Mouse (Mus musculus): ENCODE measurements around the gene Josd2. TPM values are rescaled to one million over a fixed set of nuclear protein-coding genes. Genes with fewer than 3 reads are reported as not detected.

Josd2 gene
- polyA plus RNA-seq, 1 experiment from 2014 or later: 65.1 TPM

- Histone ChIP-seq H3K4me1 (peaks cover 54% of the 10 kb centered on the region), H3K36me3 (peaks cover 20% of the 10 kb centered on the region), H3K9me3 (replicated peaks) (no peaks in the 10 kb centered on the region), H3K27me3 (peaks cover 10% of the 10 kb centered on the region), H3K9ac (no peak overlapping the region), H3K4me2 (replicated peaks) (peak overlapping the region; percentile 71; the same call in 1 of the 2 replicates), H3K4me3 (no peak overlapping the region), H3K27ac (peak overlapping the region; percentile 91)
- 87% methylated on average over 16 of the region's 16 CpGs for WGBS
- ATAC-seq (ENCODE audit: low FRiP score): no peak
These were observed 880 bp upstream of the Josd2 start for GRCm38 (mm10) chr7:44466888-44467311.

GRCm38 (mm10) chr7:44468644-44469285 is 985 bp downstream of the Josd2 start:
- peak overlapping the region; percentile 91 for H3K27ac ChIP-seq
- no peaks in the 10 kb centered on the region for H3K27me3 ChIP-seq
- peak overlapping the region; percentile 65 for H3K9ac ChIP-seq
- peaks cover 2% of the 10 kb centered on the region for H3K36me3 ChIP-seq
- 52% methylated on average over 15 of the region's 15 CpGs for WGBS
- peak overlapping the region; percentile 71 for H3K4me2 ChIP-seq (replicated peaks)
- ATAC-seq (ENCODE audit: low FRiP score): no peak
- no peaks in the 10 kb centered on the region for H3K9me3 ChIP-seq (replicated peaks)
- H3K4me1 ChIP-seq: peaks cover 57% of the 10 kb centered on the region
- peak overlapping the region; percentile 50 for H3K4me3 ChIP-seq

DNA sequence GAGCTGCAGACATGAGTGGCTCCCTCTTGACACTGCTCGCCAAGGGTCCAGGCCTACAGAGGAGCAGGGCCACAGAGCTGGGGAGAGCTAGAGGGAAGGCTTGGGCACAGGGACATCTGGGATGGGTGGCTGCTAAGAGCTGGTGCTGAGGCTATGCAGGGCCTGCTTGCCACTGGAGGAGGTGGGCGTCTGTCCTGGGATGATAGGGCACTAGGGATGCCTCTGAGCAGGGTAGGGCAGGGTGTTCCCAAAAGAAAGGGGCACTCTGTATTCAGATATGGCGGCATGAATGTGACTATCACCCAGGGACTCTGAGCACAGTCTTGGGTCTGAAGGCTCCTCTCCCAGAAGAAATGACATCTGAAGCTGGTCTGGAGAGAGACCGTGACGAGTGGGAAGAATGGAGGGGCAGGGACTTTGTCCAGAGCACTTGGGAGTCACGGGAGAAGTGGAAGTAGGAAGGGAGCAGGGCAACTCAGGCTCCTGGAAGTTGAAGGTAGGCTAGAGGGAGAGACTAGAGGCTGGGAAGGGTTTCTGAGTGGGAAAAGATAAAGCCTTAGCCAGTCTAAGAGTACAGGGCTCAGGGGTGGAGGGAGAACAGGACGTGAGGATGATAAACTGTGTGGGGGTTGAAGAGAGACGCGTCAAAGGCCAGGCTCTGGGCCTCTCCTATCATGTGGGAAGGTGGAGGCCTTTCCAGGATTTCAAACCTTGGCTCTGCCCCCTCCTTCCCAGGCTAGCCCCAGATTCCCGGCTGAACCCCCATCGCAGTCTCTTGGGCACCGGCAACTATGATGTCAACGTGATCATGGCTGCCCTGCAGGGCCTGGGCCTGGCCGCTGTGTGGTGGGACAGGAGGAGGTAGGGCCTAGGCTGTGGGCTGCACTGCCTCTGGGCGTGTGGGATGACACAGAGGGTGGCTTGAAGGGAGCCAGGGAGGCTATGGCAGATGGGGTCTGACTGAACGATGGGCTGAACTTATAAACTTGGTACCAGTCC is 2.2 kb downstream of the Josd2 start:
- Histone ChIP-seq H3K4me2 (replicated peaks) (peak overlapping the region; percentile 71; the same call in 1 of the 2 replicates), H3K4me1 (peaks cover 57% of the 10 kb centered on the region)
- WGBS: 90% methylated on average over 16 of the region's 16 CpGs

DNA sequence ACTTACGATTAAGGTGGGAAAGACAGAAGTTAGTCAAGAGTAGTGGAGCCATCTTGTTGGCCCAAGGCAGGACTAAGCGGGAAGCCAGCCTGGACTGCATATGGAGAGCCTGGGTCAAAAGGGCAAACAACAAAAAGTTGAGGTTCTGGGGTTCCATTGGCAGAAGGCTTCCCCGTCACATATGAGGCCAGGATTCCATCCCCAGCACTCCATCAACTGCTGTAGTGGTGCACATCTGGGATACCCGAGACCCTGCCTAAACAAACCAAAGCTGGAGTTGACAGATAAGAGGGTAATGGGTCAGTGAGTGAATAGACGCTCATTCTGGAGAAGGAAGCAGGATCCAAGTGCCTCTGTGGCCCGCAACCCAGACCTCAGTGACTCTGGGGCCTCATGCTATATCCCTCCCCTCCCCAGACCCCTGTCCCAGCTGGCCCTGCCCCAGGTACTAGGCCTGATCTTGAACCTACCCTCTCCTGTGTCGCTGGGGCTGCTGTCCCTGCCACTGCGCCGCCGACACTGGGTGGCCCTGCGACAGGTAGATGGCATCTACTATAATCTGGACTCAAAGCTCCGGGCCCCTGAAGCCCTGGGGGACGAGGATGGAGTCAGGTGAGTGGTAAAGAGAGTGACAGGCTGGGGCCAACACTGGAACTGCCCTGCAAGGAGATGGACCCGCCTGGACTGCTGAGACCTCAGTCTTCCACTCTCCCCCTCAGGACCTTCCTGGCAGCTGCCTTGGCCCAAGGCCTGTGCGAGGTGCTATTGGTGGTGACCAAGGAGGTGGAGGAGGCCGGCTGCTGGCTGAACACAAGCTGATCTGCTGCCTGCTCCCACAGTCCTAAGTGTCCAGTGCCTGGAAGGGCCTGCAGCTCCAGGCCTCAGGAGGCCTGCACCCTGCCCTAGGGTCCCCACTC is 3.2 kb downstream of the Josd2 start:
- no peaks in the 10 kb centered on the region for H3K9me3 ChIP-seq (replicated peaks)
- no peak overlapping the region for H3K4me3 ChIP-seq
- H3K27ac ChIP-seq: no peak overlapping the region
- H3K4me2 ChIP-seq (replicated peaks): no peak overlapping the region
- H3K4me1 ChIP-seq: peaks cover 57% of the 10 kb centered on the region
- peaks cover 9% of the 10 kb centered on the region for H3K27me3 ChIP-seq
- H3K9ac ChIP-seq: no peak overlapping the region
- no peak for ATAC-seq (ENCODE audit: low FRiP score)
- 86% methylated on average over 16 of the region's 16 CpGs for WGBS
- H3K36me3 ChIP-seq: no peaks in the 10 kb centered on the region

More for the DNA sequence above, 2.2 kb downstream of the Josd2 start:
- no peaks in the 10 kb centered on the region for H3K9me3 ChIP-seq (replicated peaks)
- H3K9ac ChIP-seq: no peak overlapping the region; the same call in 1 of the 2 replicates
- no peak overlapping the region for H3K4me3 ChIP-seq
- H3K36me3 ChIP-seq: no peaks in the 10 kb centered on the region
- no peaks in the 10 kb centered on the region for H3K27me3 ChIP-seq
- no peak for ATAC-seq (ENCODE audit: low FRiP score)
- peak overlapping the region; percentile 91; the same call in 1 of the 2 replicates for H3K27ac ChIP-seq

GRCm38 (mm10) chr7:44471880-44472557 is 4.2 kb downstream of the Josd2 start:
- Histone ChIP-seq H3K27ac (no peak overlapping the region), H3K4me3 (no peak overlapping the region), H3K9me3 (replicated peaks) (no peaks in the 10 kb centered on the region), H3K9ac (no peak overlapping the region), H3K36me3 (no peaks in the 10 kb centered on the region), H3K4me1 (peaks cover 54% of the 10 kb centered on the region), H3K27me3 (peaks cover 19% of the 10 kb centered on the region), H3K4me2 (replicated peaks) (no peak overlapping the region)
- no peak for ATAC-seq (ENCODE audit: low FRiP score)
- WGBS: 57% methylated on average over 6 of the region's 6 CpGs

DNA sequence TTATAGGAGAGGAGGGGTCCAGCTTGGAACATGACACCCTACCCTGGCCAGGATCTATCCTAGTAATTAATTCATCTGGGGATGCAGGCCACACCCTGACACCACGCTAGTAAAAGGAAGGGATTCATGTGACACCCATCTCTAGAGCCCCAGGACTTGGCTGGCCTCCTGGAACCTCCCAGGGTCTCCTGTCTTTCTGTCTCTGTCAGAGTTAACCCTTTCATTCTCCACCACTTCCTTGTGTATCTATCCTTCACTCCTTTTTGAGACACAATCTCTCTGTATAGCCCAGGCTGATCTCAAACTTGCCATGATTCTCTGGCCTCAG is 4.7 kb downstream of the Josd2 start:
- H3K9ac ChIP-seq: no peak overlapping the region
- no peaks in the 10 kb centered on the region for H3K36me3 ChIP-seq
- WGBS: 25% methylated on average over 1 of the region's 1 CpGs
- H3K4me2 ChIP-seq (replicated peaks): no peak overlapping the region
- no peak for ATAC-seq (ENCODE audit: low FRiP score)
- no peak overlapping the region for H3K4me3 ChIP-seq
- peaks cover 54% of the 10 kb centered on the region for H3K4me1 ChIP-seq
- H3K9me3 ChIP-seq (replicated peaks): no peaks in the 10 kb centered on the region
- H3K27me3 ChIP-seq: peaks cover 24% of the 10 kb centered on the region
- peak overlapping the region; percentile 66; the same call in 1 of the 2 replicates for H3K27ac ChIP-seq

- Histone ChIP-seq H3K27ac (peak overlapping the region; percentile 66), H3K27me3 (peaks cover 30% of the 10 kb centered on the region), H3K36me3 (no peaks in the 10 kb centered on the region), H3K9ac (no peak overlapping the region), H3K4me2 (replicated peaks) (no peak overlapping the region), H3K4me1 (peaks cover 54% of the 10 kb centered on the region), H3K9me3 (replicated peaks) (no peaks in the 10 kb centered on the region), H3K4me3 (no peak overlapping the region)
- ATAC-seq (ENCODE audit: low FRiP score): no peak
- WGBS: 63% methylated on average over 9 of the region's 9 CpGs
These were observed 5.3 kb downstream of the Josd2 start for GRCm38 (mm10) chr7:44472961-44473646.

DNA sequence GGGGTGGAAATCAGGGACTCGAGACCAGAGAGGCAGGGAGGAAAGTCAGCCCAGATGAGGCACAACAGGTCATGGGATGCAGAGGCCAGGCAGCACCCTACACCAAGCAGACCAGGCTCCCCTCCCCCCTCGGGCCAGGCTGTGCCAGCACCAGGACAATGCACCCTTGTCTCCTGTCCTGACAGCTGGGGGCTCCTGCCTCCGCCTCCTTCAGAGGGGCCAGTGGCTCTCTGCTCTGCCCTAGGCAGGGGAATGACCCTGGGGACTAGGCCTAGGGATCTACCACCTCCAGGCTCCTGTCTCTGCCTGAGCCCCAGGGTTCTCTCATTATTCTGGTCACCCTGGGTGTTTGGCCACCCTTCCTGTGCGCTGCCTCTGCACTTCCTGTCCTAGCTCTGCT is 6.6 kb downstream of the Josd2 start:
- no peaks in the 10 kb centered on the region for H3K36me3 ChIP-seq
- peaks cover 42% of the 10 kb centered on the region for H3K27me3 ChIP-seq
- H3K27ac ChIP-seq: peak overlapping the region; percentile 66
- H3K9me3 ChIP-seq (replicated peaks): no peaks in the 10 kb centered on the region
- 19% methylated on average over 4 of the region's 4 CpGs for WGBS
- no peak overlapping the region for H3K4me3 ChIP-seq
- H3K4me2 ChIP-seq (replicated peaks): no peak overlapping the region
- peaks cover 42% of the 10 kb centered on the region for H3K4me1 ChIP-seq
- peak; percentile 81 for ATAC-seq (ENCODE audit: low FRiP score)
- peak overlapping the region; percentile 54 for H3K9ac ChIP-seq

GRCm38 (mm10) chr7:44475046-44475614 is 7.3 kb downstream of the Josd2 start:
- 37% methylated on average over 5 of the region's 5 CpGs for WGBS
- ATAC-seq (ENCODE audit: low FRiP score): peak; percentile 26
- Histone ChIP-seq H3K4me2 (replicated peaks) (no peak overlapping the region), H3K4me3 (no peak overlapping the region), H3K4me1 (peaks cover 40% of the 10 kb centered on the region), H3K36me3 (no peaks in the 10 kb centered on the region), H3K27me3 (peaks cover 49% of the 10 kb centered on the region), H3K27ac (peak overlapping the region; percentile 66), H3K9me3 (replicated peaks) (no peaks in the 10 kb centered on the region), H3K9ac (no peak overlapping the region)

- H3K9ac ChIP-seq: no peak overlapping the region; the same call in 1 of the 2 replicates
- no peaks in the 10 kb centered on the region for H3K9me3 ChIP-seq (replicated peaks)
- ATAC-seq (ENCODE audit: low FRiP score): no peak
- no peak overlapping the region for H3K4me2 ChIP-seq (replicated peaks)
- peaks cover 5% of the 10 kb centered on the region for H3K4me1 ChIP-seq
- no peak overlapping the region for H3K4me3 ChIP-seq
- H3K36me3 ChIP-seq: no peaks in the 10 kb centered on the region
- H3K27ac ChIP-seq: no peak overlapping the region
- 80% methylated on average over 3 of the region's 3 CpGs for WGBS
- H3K27me3 ChIP-seq: peaks cover 45% of the 10 kb centered on the region
These were observed 15.2 kb downstream of the Josd2 start for GRCm38 (mm10) chr7:44482836-44483435.

Measured in hindbrain, embryonic 12.5 days (tissue).